Mouse (Mus musculus): Measurements from ENCODE around the gene Gnb3.

GRCm38 (mm10) chr6:124856321-124856720 lies 16.2 kb upstream of the Gnb3 start:
- TF ChIP-seq CTCF (conservative IDR thresholded peaks at IDR 0.05; ENCODE audit: insufficient read depth, insufficient read length, low read depth, low read length) (no peak), POLR2A (IDR thresholded peaks at IDR 0.05; ENCODE audit: low read depth, low read length) (no peak)

Measured in kidney, adult 2 months (tissue).